Mouse (Mus musculus) forebrain, embryonic 12.5 days (tissue): ENCODE results near the gene Nphs1. TPM values are rescaled to one million over a fixed set of nuclear protein-coding genes. Genes with fewer than 3 reads are reported as not detected.

Source experiments
- ATAC-seq: fragments of 200-750 bp; cut with Nextera tagmentation; 2 replicates; pipeline ENCODE4 v1.8.0; 2017; ENCODE audit warnings: moderate TSS enrichment; ENCODE audit not compliant: low FRiP score
- H3K27ac ChIP-seq: fragments of 300-500 bp; sonication (generic); 2 replicates; pipeline ENCODE4 v1.5.1; 2016; ENCODE audit warnings: mild to moderate bottlenecking
- H3K27me3 ChIP-seq: fragments of 300-500 bp; sonication (generic); 2 replicates; pipeline ENCODE4 v1.6.1; 2016; ENCODE audit warnings: mild to moderate bottlenecking
- H3K36me3 ChIP-seq: fragments of 300-500 bp; sonication (generic); replicated peaks from 2 replicates; pipeline ENCODE4 v1.6.1; 2016; ENCODE audit warnings: mild to moderate bottlenecking
- H3K4me1 ChIP-seq: fragments of 300-500 bp; sonication (generic); 2 replicates; pipeline ENCODE4 v1.6.1; 2016
- H3K4me2 ChIP-seq: fragments of 300-500 bp; sonication (generic); 2 replicates; pipeline ENCODE4 v1.6.1; 2016; ENCODE audit warnings: mild to moderate bottlenecking, moderate library complexity
- H3K4me3 ChIP-seq: fragments of 300-500 bp; sonication (generic); replicated peaks from 2 replicates; pipeline ENCODE4 v1.5.1; 2016; ENCODE audit warnings: mild to moderate bottlenecking
- H3K9ac ChIP-seq: fragments of 300-500 bp; sonication (generic); 2 replicates; pipeline ENCODE4 v1.6.1; 2016; ENCODE audit warnings: mild to moderate bottlenecking
- H3K9me3 ChIP-seq: fragments of 300-500 bp; sonication (generic); 2 replicates; pipeline ENCODE4 v1.6.1; 2016
- WGBS: fragments of 180-500 bp; shearing (Covaris S2); methylation state at CpG from one replicate; pipeline ENCODE4 v1.1.7; 2016; 5-methylcytosine and 5-hydroxymethylcytosine counted together
- polyA plus RNA-seq: library from polyadenylated mRNA; unstranded; fragments of >200 nt; fragmentation: Nextera tagmentation; extraction: Ambion mirVana; gene quantifications from 2 replicates; pipeline ENCODE4 v1.2.1, GENCODE M21; 2016

Nphs1 gene
- polyA plus RNA-seq, 1 experiment from 2014 or later: 0.09 TPM

- Histone ChIP-seq H3K9ac (no peak overlapping the region), H3K27ac (no peak overlapping the region), H3K4me1 (no peaks in the 10 kb centered on the region), H3K9me3 (no peaks in the 10 kb centered on the region), H3K4me2 (no peak overlapping the region), H3K27me3 (0 out of 2 replicates have a peak, but pooled peaks cover 7% of the 10 kb centered on the region), H3K36me3 (no peaks in the 10 kb centered on the region), H3K4me3 (no peak overlapping the region)
- 78% methylated on average over 4 of the region's 4 CpGs for WGBS
- no peak for ATAC-seq
Observed at GRCm38 (mm10) chr7:30508061-30508460, 49.9 kb downstream of the Nphs1 start.

DNA sequence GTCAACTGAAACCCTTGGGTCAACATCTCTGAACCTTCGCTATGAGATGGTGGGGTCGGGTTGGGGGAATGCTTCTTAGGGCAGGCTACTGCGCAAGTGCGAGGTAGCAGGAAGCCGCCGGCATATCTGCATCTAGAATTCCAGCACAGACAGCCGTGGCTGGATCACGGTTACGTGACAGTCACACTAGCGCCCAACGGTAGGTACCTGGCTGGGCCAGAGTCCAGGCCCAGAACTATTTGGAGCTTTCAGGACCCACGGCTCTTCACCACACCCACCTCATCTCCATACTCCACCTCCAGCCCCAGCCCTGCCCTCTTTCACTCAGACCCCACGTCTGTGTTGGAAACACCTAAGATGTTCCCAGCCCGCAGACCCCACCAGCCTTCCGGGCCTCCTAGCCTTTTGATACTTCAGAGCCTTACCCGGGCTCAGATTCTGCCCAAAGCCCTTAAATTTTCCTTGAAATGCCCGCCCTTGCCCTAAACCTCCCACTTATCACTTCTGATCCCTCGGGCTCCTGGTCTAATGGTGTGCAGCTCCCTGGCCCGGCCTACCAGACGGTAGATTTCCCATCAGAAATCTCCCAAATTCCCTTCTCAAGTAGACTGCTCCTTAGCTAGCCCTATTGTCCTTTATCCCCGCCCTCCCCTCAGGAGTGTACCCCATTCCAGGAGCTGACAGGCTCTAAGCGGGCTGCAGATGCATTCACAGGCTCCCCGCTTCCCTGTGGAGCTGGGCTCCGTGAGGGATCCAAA is 57.1 kb downstream of the Nphs1 start:
- H3K4me2 ChIP-seq: no peak overlapping the region
- no peaks in the 10 kb centered on the region for H3K9me3 ChIP-seq
- ATAC-seq: no peak; the same call in 1 of the 2 replicates
- H3K36me3 ChIP-seq: no peaks in the 10 kb centered on the region
- H3K27ac ChIP-seq: no peak overlapping the region
- H3K4me3 ChIP-seq: no peak overlapping the region
- WGBS: 55% methylated on average over 24 of the region's 24 CpGs
- H3K9ac ChIP-seq: no peak overlapping the region
- no peaks in the 10 kb centered on the region for H3K27me3 ChIP-seq
- no peaks in the 10 kb centered on the region for H3K4me1 ChIP-seq

DNA sequence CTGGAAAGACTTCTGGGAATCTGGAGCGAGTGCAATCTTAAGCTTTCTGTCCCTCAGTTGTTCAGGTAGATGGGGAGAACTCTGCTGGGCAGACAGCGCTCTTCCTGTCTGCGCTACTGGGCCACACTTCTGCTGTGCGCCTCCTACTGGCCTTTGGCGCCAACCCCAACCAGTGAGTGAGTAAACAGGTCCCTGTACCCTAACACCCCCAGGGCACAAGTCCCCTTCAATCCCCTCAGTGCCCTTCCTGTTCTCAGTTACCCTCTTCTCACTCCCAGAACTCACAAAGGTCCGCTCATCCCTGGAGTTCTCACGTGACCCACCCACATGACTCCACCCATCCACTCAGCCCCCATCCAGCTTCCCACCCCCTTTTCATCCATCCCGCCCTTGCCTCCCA is 60.2 kb downstream of the Nphs1 start:
- no peak overlapping the region for H3K4me2 ChIP-seq
- no peak for ATAC-seq
- H3K4me1 ChIP-seq: peaks cover 8% of the 10 kb centered on the region; the same call in 1 of the 2 replicates
- H3K36me3 ChIP-seq: peaks cover 14% of the 10 kb centered on the region
- 48% methylated on average over 8 of the region's 8 CpGs for WGBS
- H3K27ac ChIP-seq: no peak overlapping the region
- H3K4me3 ChIP-seq: no peak overlapping the region
- no peak overlapping the region for H3K9ac ChIP-seq
- H3K27me3 ChIP-seq: no peaks in the 10 kb centered on the region
- H3K9me3 ChIP-seq: no peaks in the 10 kb centered on the region

GRCm38 (mm10) chr7:30520396-30520795 is 62.3 kb downstream of the Nphs1 start:
- Histone ChIP-seq H3K9me3 (no peaks in the 10 kb centered on the region), H3K36me3 (peaks cover 34% of the 10 kb centered on the region), H3K27ac (peak overlapping the region; percentile 42; the same call in 1 of the 2 replicates), H3K4me1 (peaks cover 8% of the 10 kb centered on the region; the same call in 1 of the 2 replicates), H3K4me3 (no peak overlapping the region), H3K4me2 (no peak overlapping the region), H3K27me3 (no peaks in the 10 kb centered on the region), H3K9ac (no peak overlapping the region)
- no peak for ATAC-seq
- WGBS: 67% methylated on average over 4 of the region's 4 CpGs

- peaks cover 39% of the 10 kb centered on the region for H3K36me3 ChIP-seq
- H3K27me3 ChIP-seq: no peaks in the 10 kb centered on the region
- H3K4me2 ChIP-seq: no peak overlapping the region
- no peak for ATAC-seq
- no peaks in the 10 kb centered on the region for H3K9me3 ChIP-seq
- peak overlapping the region; percentile 42; the same call in 1 of the 2 replicates for H3K27ac ChIP-seq
- no peak overlapping the region for H3K4me3 ChIP-seq
- H3K9ac ChIP-seq: no peak overlapping the region
- 78% methylated on average over 5 of the region's 5 CpGs for WGBS
- peaks cover 9% of the 10 kb centered on the region; the same call in 1 of the 2 replicates for H3K4me1 ChIP-seq
Observed at GRCm38 (mm10) chr7:30520856-30521255, 62.7 kb downstream of the Nphs1 start.

- no peaks in the 10 kb centered on the region for H3K9me3 ChIP-seq
Observed at GRCm38 (mm10) chr7:30522871-30523270, 64.8 kb downstream of the Nphs1 start.

GRCm38 (mm10) chr7:30524487-30524886 is 66.4 kb downstream of the Nphs1 start:
- ATAC-seq: no peak
- no peak overlapping the region for H3K9ac ChIP-seq
- H3K4me3 ChIP-seq: no peak overlapping the region
- peaks cover 75% of the 10 kb centered on the region for H3K36me3 ChIP-seq
- H3K4me2 ChIP-seq: no peak overlapping the region
- no peaks in the 10 kb centered on the region for H3K9me3 ChIP-seq
- peaks cover 20% of the 10 kb centered on the region for H3K4me1 ChIP-seq
- no peak overlapping the region for H3K27ac ChIP-seq
- H3K27me3 ChIP-seq: no peaks in the 10 kb centered on the region
- 85% methylated on average over 6 of the region's 6 CpGs for WGBS

More at GRCm38 (mm10) chr7:30522871-30523270, 64.8 kb downstream of the Nphs1 start:
- Histone ChIP-seq H3K4me2 (no peak overlapping the region), H3K27ac (no peak overlapping the region), H3K9ac (no peak overlapping the region), H3K4me1 (peaks cover 20% of the 10 kb centered on the region), H3K36me3 (peaks cover 59% of the 10 kb centered on the region), H3K4me3 (no peak overlapping the region), H3K27me3 (no peaks in the 10 kb centered on the region)
- 85% methylated on average over 10 of the region's 10 CpGs for WGBS
- ATAC-seq: no peak

- H3K4me2 ChIP-seq: no peak overlapping the region
- no peak; the same call in 1 of the 2 replicates for ATAC-seq
- no peaks in the 10 kb centered on the region for H3K27me3 ChIP-seq
- no peak overlapping the region for H3K4me3 ChIP-seq
- 31% methylated on average over 10 of the region's 10 CpGs for WGBS
- H3K9ac ChIP-seq: no peak overlapping the region
- H3K4me1 ChIP-seq: peaks cover 17% of the 10 kb centered on the region
- no peaks in the 10 kb centered on the region for H3K9me3 ChIP-seq
- no peak overlapping the region for H3K27ac ChIP-seq
- peaks cover 90% of the 10 kb centered on the region for H3K36me3 ChIP-seq
Observed at GRCm38 (mm10) chr7:30525954-30526353, 67.8 kb downstream of the Nphs1 start.

DNA sequence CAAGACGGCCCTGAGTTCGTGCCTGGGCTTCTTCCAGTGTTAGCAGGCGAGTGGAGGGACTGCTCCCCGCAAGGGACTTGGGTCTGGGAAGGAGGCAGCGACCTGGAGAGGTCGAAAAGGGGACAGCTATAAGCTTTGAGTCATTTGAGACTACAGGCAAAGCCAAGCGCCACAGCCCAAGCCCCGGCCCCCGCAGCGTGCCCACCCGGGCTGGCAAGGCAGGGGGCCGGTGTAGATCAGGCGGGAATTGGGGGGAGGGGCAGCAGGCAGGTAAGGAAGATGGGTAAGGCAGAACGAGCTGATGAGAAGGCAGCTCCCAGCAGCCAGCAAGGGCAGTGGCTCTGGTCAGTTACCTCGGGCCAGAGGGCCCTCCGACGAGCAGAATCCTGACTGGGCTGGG is 68.3 kb downstream of the Nphs1 start:
- 21% methylated on average over 17 of the region's 17 CpGs for WGBS
- H3K4me1 ChIP-seq: peaks cover 16% of the 10 kb centered on the region
- H3K27ac ChIP-seq: no peak overlapping the region
- H3K9me3 ChIP-seq: no peaks in the 10 kb centered on the region
- H3K36me3 ChIP-seq: peaks cover 94% of the 10 kb centered on the region
- H3K4me2 ChIP-seq: no peak overlapping the region
- no peak overlapping the region for H3K9ac ChIP-seq
- H3K27me3 ChIP-seq: no peaks in the 10 kb centered on the region
- H3K4me3 ChIP-seq: no peak overlapping the region
- no peak for ATAC-seq

GRCm38 (mm10) chr7:30526981-30527380 is 68.9 kb downstream of the Nphs1 start:
- Histone ChIP-seq H3K4me1 (peaks cover 20% of the 10 kb centered on the region), H3K4me3 (no peak overlapping the region), H3K9ac (no peak overlapping the region), H3K27ac (no peak overlapping the region), H3K27me3 (no peaks in the 10 kb centered on the region), H3K9me3 (no peaks in the 10 kb centered on the region), H3K4me2 (no peak overlapping the region), H3K36me3 (peaks cover 100% of the 10 kb centered on the region)
- 85% methylated on average over 14 of the region's 14 CpGs for WGBS
- no peak for ATAC-seq

GRCm38 (mm10) chr7:30531291-30531815 is 73.2 kb downstream of the Nphs1 start:
- Histone ChIP-seq H3K27ac (no peak overlapping the region), H3K4me2 (peak overlapping the region; percentile 16; the same call in 1 of the 2 replicates), H3K4me1 (peaks cover 45% of the 10 kb centered on the region), H3K36me3 (peaks cover 66% of the 10 kb centered on the region), H3K9ac (0 out of 2 replicates have a peak overlapping the region, but pooled peaks have one; percentile 18), H3K4me3 (no peak overlapping the region), H3K27me3 (no peaks in the 10 kb centered on the region), H3K9me3 (no peaks in the 10 kb centered on the region)
- ATAC-seq: no peak
- WGBS: 83% methylated on average over 9 of the region's 9 CpGs

DNA sequence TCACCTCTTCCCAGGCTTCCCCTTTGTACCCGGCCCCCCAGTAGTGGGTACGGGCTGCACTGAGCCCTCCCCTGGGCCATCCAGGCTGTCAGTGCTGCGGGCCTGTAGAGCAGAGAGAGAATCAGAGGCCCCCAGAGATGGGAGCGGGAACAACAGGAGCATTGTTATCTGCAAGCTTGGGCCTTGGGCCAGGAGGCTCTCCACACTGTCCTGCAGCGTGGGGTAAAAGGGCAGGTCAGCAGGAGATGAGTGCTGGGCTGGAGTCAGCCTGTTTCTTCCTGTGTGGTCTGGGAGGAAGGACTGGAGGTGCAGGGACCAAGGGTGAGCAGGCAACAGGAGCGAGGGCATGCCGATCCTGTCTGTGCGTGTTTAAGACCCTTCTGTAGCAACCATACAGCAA is 74.8 kb downstream of the Nphs1 start:
- H3K9ac ChIP-seq: peak overlapping the region; percentile 90
- no peak overlapping the region; the same call in 1 of the 2 replicates for H3K27ac ChIP-seq
- H3K27me3 ChIP-seq: no peaks in the 10 kb centered on the region
- WGBS: 13% methylated on average over 8 of the region's 8 CpGs
- peaks cover 39% of the 10 kb centered on the region for H3K4me1 ChIP-seq
- peak overlapping the region; percentile 71 for H3K4me3 ChIP-seq
- H3K36me3 ChIP-seq: peaks cover 50% of the 10 kb centered on the region
- no peaks in the 10 kb centered on the region for H3K9me3 ChIP-seq
- H3K4me2 ChIP-seq: peak overlapping the region; percentile 81
- no peak for ATAC-seq
